Mouse (Mus musculus) testis, adult 2 months (tissue): ENCODE results near the gene Rcor3. TPM values are rescaled to one million over a fixed set of nuclear protein-coding genes. Genes with fewer than 3 reads are reported as not detected.

Source experiments
- H3K27ac ChIP-seq: fragments of 200-500 bp; 2 replicates; pipeline ENCODE4 v1.5.1; 2012; ENCODE audit warnings: low read depth, low read length; ENCODE audit not compliant: control insufficient read depth, insufficient read depth
- H3K27me3 ChIP-seq: fragments of 200-500 bp; 2 replicates; pipeline ENCODE4 v1.6.1; 2012; ENCODE audit warnings: mild to moderate bottlenecking, low read length, moderate library complexity; ENCODE audit not compliant: control insufficient read depth, insufficient read depth
- H3K36me3 ChIP-seq: fragments of 200-500 bp; 2 replicates; pipeline ENCODE4 v1.6.1; 2012; ENCODE audit warnings: mild to moderate bottlenecking, low read length; ENCODE audit not compliant: control insufficient read depth, insufficient read depth
- H3K4me1 ChIP-seq: fragments of 200-500 bp; 2 replicates; pipeline ENCODE4 v1.6.1; 2012; ENCODE audit warnings: low read length; ENCODE audit not compliant: control insufficient read depth, insufficient read depth
- H3K4me3 ChIP-seq: fragments of 200-500 bp; 2 replicates; pipeline ENCODE4 v1.5.1; 2012; ENCODE audit warnings: low read depth, mild to moderate bottlenecking, low read length, moderate library complexity, mixed read lengths; ENCODE audit not compliant: control insufficient read depth
- CTCF ChIP-seq: fragments of 200-500 bp; IDR thresholded peaks from 2 replicates; pipeline ENCODE4 v1.5.1; 2012; ENCODE audit warnings: low read depth, mild to moderate bottlenecking, inconsistent platforms, low read length, moderate library complexity; ENCODE audit not compliant: control insufficient read depth, insufficient read depth, insufficient replicate concordance
- POLR2A ChIP-seq: fragments of 200-500 bp; IDR thresholded peaks from 2 replicates; pipeline ENCODE4 v1.6.1; 2012; ENCODE audit warnings: low read depth, mild to moderate bottlenecking, inconsistent platforms, low read length, moderate library complexity; ENCODE audit not compliant: control insufficient read depth
- polyA plus RNA-seq: library from polyadenylated mRNA; depleted of rRNA; stranded (reverse); fragments of >200 nt; gene quantifications from 2 replicates; pipeline ENCODE4 v1.2.3, GENCODE M21; 2012

Gene Rcor3
- polyA plus RNA-seq, 1 experiment, result 122 TPM

- H3K4me1 ChIP-seq, result peaks cover 4% of the 10 kb centered on the region
- H3K27me3 ChIP-seq, result no peaks in the 10 kb centered on the region
- no peak overlapping the region for H3K27ac ChIP-seq
- no peak overlapping the region for H3K4me3 ChIP-seq
- TF ChIP-seq POLR2A, result no peak
- TF ChIP-seq CTCF, result no peak
- no peaks in the 10 kb centered on the region for H3K36me3 ChIP-seq
Observed at GRCm38 (mm10) chr1:192087098-192087497, 50.8 kb downstream of the Rcor3 start.

DNA sequence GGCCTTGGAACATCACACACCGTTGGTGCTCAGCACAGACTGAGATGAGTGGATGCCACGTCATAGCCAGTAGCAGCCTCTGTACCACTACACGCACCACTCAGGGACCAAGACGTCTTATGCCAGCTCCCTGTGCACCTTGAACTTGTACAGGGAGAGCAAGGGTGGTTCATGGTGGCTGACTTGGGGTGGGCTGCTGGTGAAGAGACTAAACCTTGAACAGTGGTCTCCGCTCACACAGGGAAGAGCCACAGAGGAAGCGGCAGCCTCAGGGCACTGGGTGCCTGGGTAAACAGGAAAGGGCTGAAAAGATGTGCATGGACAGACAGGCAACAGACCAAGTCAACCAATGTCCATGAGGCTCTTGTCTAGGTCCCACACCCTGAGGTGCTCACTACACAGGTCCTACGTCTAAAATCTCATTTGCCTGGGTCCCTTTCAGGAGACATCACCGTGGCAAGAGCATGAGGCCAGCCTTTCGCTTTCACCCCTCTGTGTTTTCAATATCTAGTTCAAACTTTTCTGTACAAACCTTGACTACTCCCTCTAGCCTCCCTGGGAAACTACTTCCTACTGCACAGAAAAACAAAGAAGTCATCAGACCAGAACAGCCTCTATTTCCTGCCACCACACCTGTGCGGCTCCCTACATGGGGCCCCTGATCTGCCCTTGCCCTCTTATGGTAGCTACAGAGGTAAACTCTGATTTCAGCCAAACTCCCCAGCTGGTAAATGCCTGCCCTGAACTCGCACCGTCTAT, 51.4 kb downstream of the Rcor3 start:
- no peak for TF ChIP-seq POLR2A
- TF ChIP-seq CTCF, result no peak
- Histone ChIP-seq H3K27ac (no peak overlapping the region), H3K4me3 (no peak overlapping the region), H3K4me1 (no peaks in the 10 kb centered on the region; the same call in none of the 2 replicates), H3K36me3 (no peaks in the 10 kb centered on the region), H3K27me3 (no peaks in the 10 kb centered on the region)

DNA sequence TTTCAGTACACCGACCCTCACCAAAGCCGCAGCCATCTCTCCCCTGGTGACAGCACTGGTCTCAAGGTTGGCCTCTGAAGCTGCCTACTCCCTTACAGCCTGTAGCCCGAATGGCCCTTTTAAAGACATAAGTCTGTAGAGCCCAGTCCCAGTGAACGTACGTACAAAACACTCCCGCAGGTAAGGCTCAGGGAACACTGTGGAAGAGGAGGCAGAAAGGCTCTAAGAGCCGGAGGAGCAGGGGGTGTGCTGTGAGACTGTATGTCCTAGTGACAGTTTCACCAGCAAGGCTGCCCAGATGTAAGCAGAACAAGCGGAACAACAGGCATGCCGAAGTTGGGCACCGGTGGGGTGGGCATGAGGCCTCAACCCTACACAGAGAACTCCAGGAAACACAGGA, 52.6 kb downstream of the Rcor3 start:
- H3K4me3 ChIP-seq, result no peak overlapping the region
- no peaks in the 10 kb centered on the region; the same call in 1 of the 2 replicates for H3K4me1 ChIP-seq
- no peak for TF ChIP-seq POLR2A
- no peak for TF ChIP-seq CTCF
- H3K27ac ChIP-seq, result no peak overlapping the region
- H3K36me3 ChIP-seq, result no peaks in the 10 kb centered on the region
- no peaks in the 10 kb centered on the region for H3K27me3 ChIP-seq

DNA sequence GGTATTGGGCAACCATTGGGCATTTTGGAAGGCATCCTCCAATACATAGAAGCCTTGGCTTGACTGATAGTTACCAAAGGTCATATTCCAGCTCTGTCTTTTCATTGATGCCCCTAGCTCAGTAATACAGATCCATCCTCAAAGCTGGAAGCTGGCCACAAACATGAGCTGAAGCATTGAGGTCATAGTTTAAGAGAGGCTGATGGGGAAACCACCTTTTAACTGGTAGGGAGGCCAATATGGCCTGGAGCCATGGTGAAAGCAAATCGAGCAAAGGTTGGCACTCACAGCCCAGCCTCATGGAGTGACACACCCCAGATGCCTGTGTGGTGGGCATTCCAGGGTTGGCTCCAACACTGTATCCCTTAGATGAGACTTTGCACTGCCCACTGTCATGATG, 55.2 kb downstream of the Rcor3 start:
- Histone ChIP-seq H3K27ac (no peak overlapping the region), H3K4me1 (no peaks in the 10 kb centered on the region; the same call in 1 of the 2 replicates), H3K36me3 (no peaks in the 10 kb centered on the region), H3K27me3 (no peaks in the 10 kb centered on the region), H3K4me3 (no peak overlapping the region)
- TF ChIP-seq POLR2A (no peak), CTCF (no peak)

DNA sequence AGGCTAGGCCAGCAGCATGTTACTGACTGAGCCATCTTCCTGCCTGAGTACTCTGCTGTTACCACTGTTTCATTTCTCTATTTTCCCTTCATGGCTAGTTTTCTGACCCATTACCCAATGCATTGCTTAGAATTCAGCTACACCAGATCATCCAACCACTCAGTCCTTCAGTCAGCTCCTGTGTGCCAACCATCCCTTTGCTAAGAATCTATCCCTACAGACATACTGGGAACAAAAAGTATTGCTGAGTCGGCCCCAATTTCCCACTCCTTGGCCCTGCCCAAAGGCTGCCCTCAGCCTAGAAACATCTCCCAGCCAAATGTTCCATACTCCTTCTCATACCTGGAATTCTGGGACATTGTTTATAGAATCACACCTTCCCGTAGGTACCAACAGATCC, 56.7 kb downstream of the Rcor3 start:
- Histone ChIP-seq H3K27ac (no peak overlapping the region), H3K4me1 (no peaks in the 10 kb centered on the region; the same call in 1 of the 2 replicates), H3K36me3 (no peaks in the 10 kb centered on the region), H3K27me3 (no peaks in the 10 kb centered on the region), H3K4me3 (no peak overlapping the region)
- no peak for TF ChIP-seq POLR2A
- no peak for TF ChIP-seq CTCF

DNA sequence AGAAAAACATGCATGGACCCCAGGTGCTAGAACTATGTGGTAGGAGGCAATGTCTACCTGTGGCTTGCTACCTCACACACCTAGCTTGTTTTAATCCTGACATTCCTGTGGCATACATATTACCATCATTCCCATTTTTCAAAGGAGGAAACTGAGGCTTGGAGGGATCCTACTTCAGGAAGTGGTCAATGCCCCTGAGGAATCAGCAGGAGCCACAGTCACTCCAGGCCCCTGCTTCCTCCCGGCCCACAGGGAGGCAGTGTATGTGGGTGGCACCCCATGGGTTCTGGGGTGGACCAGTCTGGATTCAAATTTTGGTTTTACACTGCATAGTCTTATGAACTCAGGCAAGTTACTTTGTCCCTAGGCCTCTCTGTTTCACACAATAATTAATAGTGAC, 58.7 kb downstream of the Rcor3 start:
- no peak for TF ChIP-seq POLR2A
- TF ChIP-seq CTCF, result no peak
- no peak overlapping the region for H3K4me3 ChIP-seq
- no peaks in the 10 kb centered on the region for H3K4me1 ChIP-seq
- H3K27ac ChIP-seq, result peak overlapping the region; percentile 57
- H3K36me3 ChIP-seq, result no peaks in the 10 kb centered on the region
- H3K27me3 ChIP-seq, result no peaks in the 10 kb centered on the region

DNA sequence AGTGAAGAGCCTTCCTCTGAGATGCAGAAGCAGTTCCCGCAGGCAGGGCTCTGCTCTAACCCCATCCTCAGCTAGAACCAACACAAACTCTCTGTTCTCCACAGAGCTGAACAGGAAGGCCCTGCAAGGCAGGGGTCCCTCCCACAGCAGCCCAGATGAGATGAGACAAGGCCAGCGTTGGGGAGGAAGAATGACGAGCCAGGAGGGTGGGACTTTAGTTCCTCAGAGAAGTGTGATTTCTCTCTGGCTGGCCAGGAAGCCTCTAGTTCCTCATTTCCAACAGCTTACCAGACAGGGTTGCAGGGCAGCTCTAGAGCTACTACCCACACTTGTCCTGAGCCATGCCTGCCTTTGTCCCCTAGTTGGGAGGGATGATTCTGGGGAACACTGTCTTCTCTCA, 59.5 kb downstream of the Rcor3 start:
- no peak for TF ChIP-seq POLR2A
- no peak for TF ChIP-seq CTCF
- Histone ChIP-seq H3K4me3 (no peak overlapping the region), H3K27ac (no peak overlapping the region), H3K4me1 (no peaks in the 10 kb centered on the region), H3K36me3 (no peaks in the 10 kb centered on the region), H3K27me3 (no peaks in the 10 kb centered on the region)
